Mouse (Mus musculus) thymus, postnatal 0 days (tissue): ENCODE results near the gene Cdk16. TPM values are rescaled to one million over a fixed set of nuclear protein-coding genes. Genes with fewer than 3 reads are reported as not detected.
"Not testable (repeated sequence)": the region's sequence is repeated elsewhere in the genome, so short reads cannot be mapped to it uniquely, and the experiment has no call there.

ENCODE experiments used
- DNase-seq: peaks from one replicate; pipeline ENCODE4 v3.0.0-alpha.2; 2015; ENCODE audit warnings: low spot score
- polyA plus RNA-seq: library from polyadenylated mRNA; unstranded; fragments of >200 nt; fragmentation: Nextera tagmentation; extraction: Ambion mirVana; gene quantifications from 2 replicates; pipeline ENCODE4 v1.2.1, GENCODE M21; 2015

Gene Cdk16
- polyA plus RNA-seq, result 36.0 and 40.2 TPM in 2 replicates

DNA sequence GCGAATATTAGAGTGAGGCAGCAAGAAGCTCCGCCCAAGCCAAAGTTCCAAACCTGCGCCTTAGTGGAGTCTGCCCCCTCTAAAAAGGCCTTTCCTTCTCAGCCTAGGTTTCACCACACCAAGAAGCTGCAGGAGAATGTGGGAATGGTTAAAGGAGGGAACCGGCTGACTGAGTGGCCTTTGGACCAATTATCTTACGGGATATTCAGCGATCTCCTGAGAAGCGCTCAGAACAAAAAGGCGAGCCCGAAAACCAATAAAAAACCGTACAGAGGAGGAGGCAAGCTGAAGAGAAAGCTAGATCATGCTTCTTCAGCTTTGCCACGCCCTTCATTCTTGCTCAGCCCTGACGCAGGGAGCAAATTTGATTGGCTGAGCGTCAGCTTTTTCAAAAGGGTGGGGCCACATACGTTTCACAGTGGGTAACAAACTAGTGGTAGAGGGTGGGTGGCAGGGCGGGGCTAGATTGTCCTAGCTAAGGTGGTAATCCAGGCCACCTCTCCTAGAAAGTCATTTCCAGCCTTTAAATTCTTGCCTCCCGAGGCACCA is at the start of gene Cdk16:
Cdk16 (plus strand) TSS at position 436 of the 549 bp plus-strand sequence.
- DNase-seq, result peak; percentile 91

- DNase-seq, result no peak
These were observed 49.6 kb upstream of the Cdk16 start for GRCm38 (mm10) chrX:20638141-20638540.

DNA sequence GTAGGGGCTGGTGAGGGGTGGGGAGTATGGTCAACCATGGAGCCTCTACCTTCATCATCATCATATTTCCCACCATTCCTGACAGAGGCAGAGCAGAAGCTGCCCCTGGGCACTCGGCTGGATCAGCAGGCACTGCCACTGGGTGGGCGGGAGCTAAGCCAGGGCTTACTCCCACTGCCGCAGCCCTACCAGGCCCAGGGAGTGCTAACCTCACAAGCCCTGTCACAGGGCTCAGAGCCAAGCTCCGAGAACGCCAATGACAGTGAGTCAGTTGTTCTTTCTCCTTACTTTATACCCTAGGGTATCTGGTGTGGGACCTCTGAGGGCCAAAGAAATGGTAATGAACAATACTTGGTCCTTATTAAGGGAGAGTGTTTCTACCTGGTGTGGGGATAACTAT is 43.0 kb upstream of the Cdk16 start:
- no peak for DNase-seq

DNA sequence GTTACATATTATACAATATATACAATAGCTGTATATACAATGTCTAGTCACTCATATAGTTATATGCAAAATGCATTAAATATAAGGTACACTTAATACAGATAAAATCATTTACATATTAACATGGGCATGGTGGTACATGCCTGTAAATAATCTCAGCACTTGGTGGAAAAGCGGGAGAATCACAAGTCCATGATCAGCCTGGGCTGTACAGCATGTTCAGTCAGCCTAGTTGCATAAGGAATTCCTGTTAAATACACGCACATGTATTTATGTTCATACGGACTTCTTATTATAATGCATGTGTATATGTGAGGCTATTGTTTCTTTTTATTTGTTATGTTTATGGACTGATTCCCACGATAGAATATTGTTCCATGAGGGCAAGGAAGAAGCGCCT is 30.2 kb upstream of the Cdk16 start:
- no peak for DNase-seq

GRCm38 (mm10) chrX:20658026-20658652 is 29.6 kb upstream of the Cdk16 start, which contains the start of gene Uba1:
Gene Uba1, plus strand, starts transcription at chrX:20658326.
- DNase-seq, result peak; percentile 91

DNA sequence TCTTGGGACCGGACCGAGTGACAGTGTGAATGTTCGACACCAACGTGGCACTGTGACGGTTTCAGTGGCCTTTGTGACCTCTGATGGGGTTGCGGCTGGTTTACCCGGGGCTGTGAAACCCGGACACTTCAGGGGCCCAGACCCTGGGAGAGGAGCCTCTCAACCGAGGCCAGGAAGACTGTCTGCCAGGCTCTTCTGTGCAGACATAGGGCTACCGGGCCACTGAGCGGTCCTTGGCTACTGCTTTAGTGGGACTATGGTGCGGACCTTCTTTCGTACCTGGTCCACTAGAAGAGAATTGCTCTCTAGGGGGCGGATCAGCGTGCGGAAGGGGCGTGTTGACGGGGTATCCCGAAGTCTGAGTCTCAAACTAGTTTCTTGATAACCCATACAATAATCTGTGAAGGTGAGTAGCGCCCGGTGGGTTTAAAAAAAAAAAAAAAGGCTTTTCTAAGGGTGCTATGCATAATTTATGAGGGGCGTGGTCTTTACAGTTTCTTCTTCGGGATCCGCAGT is 28.8 kb upstream of the Cdk16 start:
- peak; percentile 9 for DNase-seq

DNA sequence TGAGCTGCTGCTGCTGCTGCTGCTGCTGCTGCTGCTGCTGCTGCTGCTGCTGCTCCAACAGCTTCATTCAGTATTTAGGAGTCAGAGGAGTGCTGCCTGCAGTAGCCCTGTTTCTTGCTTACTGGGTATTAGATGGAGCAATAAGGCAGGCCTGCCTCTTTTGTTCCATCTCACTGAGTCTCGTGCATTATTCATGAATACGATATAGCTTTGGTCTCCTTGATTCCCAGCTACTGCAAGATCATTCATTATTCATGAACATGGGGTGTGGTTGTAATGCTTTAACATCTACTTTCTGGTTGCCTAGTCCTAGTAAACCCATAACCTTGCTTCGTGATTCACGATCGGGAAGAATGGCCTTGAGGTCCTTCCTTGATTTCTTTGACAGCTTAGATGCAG is 25.4 kb upstream of the Cdk16 start:
- no peak for DNase-seq

- DNase-seq, result peak; percentile 88
These were observed 24.9 kb upstream of the Cdk16 start for GRCm38 (mm10) chrX:20662716-20663443.

GRCm38 (mm10) chrX:20663444-20663790 is 24.3 kb upstream of the Cdk16 start:
- peak; percentile 3 for DNase-seq

DNA sequence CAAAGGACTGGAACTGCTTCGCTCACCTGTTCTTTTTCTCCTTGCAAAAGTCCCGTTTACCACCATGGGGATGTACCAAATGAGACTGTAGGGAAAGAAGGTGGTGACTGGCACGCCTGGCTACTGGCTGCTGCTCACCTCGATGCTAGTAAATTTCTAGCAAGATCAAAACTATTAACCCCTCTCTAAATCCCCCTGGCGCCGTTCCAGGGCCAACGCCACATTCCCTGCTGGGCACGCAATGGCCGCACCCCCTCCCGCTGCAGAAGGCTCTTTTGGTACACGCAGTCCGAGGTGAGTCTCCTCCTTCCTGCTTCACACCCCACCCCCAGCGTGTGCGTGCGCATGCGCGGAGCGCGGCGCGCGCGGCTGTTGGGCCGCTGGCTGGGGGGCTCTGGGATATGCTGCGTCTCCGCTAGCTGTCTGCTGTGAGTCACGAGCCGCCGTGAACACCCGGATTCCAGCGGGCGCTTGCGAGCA is 354 bp downstream of the Cdk16 start:
- peak; percentile 87 for DNase-seq

DNA sequence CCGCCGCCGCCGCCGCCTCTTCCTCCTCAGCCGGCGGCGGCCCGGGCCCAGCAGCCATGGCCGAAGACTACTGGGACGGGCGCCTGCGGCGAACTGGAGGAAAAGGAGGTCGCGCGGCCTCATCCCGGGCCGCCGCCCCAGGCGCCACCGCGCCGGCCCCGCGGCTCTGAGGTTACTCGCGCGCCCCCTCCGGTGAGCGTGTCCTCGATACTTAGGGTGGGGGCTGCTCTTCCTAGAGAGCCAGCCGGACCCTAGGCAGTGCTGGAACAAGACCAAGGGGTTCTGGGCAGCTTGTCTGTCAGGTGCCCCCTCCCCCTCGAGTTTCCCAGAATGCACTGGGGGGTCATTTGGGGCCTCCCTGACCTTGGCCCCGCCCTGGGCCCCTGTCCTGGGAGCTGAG is 861 bp downstream of the Cdk16 start:
- peak; percentile 51 for DNase-seq

- no peak for DNase-seq
These were observed 3.8 kb downstream of the Cdk16 start for GRCm38 (mm10) chrX:20691566-20691965.

GRCm38 (mm10) chrX:20692616-20693015 is 4.9 kb downstream of the Cdk16 start:
- DNase-seq, result no peak

DNA sequence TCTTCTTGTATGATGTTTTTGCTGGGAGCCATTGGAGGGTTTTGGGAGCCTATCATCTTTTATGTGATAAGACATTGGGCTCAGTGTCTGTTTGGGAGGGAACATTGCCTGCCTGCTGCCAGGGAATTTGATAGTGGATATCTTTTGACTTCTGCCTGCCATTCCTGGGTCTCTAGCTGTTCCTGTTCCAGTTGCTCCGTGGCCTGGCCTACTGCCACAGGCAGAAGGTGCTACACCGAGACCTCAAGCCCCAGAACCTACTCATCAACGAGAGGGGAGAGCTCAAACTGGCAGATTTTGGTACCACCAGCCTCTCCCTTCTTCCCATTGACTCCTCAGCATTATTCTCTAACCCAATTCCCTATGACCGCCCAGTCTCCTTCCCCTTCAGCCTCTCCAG is 8.1 kb downstream of the Cdk16 start:
- DNase-seq, result no peak

DNA sequence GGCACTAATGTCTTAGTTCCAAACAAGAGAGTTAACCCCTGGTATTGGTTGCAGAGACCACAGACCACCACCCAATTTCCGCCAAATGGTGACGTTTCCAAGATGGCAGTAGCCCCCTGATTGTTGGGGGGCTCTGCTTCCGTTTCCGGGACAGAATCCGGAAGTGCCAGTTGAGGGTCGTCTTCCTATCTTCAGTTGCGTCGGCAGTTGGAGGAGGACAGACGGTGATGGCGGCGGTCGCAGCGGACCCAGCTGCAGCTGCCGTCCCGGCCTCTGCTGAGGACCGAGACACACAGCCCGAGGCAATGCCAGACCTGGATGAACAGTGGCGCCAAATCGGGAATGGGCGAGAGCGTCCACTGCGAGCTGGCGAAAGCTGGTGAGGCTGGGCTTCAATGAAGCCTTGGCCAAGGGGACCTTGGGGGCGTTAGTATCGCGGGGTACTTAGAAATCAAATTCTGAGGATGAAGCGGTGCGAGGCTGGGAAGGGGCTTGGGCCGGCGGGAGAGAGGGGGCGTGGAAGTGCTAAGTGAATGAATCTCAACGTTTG is 16.1 kb downstream of the Cdk16 start, which contains the start of gene Usp11:
Usp11 (plus strand) TSS at position 166 of the 550 bp plus-strand sequence.
- peak; percentile 61 for DNase-seq

GRCm38 (mm10) chrX:20704295-20705082 is 16.7 kb downstream of the Cdk16 start:
- DNase-seq, result peak; percentile 76

- no peak for DNase-seq
These were observed 17.3 kb downstream of the Cdk16 start for GRCm38 (mm10) chrX:20705083-20705402.

DNA sequence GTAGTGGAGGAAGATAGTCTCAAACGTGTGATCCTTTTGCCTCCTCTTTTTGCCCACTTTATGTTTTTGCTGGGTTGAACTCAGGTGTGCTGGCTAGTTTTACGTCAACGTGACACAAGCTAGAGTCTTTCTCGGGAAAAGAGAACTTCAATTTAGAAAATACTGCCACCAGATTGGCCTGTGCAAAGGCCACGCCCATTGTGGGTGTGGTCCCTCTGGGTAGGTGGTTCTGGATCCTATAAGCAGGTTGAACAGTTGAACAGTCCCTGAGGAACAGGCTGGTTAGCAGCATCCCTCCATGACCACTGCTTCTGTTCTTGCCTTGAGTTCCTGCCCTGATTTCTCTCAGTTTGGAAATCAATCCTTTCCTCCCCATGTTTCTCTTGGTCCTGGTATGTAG is 40.9 kb downstream of the Cdk16 start:
- no peak for DNase-seq

DNA sequence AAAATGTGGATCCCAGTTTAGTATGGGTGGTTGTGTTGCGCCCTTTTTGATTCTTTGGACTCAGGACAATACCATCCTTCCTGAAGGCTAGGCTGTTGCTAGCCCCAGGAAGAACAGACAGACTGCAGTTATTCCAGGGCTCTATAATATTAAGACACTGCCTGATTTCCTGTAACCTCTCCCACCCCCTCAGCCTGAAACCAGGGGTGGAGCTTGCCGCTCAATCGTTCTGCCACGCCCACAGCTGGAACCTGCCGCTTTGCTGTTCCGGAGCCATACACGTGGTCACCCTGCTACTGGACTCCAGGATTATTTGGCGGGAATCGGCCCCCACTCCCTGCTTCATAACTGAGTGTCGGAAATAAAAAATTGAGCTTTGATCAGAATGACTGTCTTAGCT is 42.3 kb downstream of the Cdk16 start:
- DNase-seq, result not testable (repeated sequence)

GRCm38 (mm10) chrX:20736479-20736878 is 48.7 kb downstream of the Cdk16 start:
- no peak for DNase-seq

DNA sequence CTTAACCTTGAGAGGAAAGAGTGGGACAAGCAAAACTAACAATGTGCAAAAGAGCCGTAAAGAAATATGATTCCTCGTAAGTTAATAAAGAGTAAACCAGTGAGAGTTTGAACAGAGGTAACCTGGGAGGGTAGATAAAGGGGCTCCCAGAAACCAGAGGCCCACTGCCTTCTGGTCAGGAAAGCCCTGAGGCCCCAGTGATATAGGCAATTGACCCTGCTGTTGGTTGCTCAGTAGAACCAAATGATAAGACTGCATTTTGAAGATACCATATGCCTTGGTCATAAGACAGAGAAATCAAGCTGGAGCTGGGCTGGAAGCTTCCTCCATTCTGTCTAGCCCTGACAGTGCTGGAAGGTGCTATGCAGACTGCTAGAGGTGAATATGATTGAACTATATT is 61.1 kb downstream of the Cdk16 start:
- no peak for DNase-seq
